Mouse (Mus musculus) limb, embryonic 15.5 days (tissue): ENCODE data around the gene Tmem8b. TPM values are rescaled to one million over a fixed set of nuclear protein-coding genes. Genes with fewer than 3 reads are reported as not detected.

Source experiments
- ATAC-seq: fragments of 200-750 bp; cut with Nextera tagmentation; 2 replicates; pipeline ENCODE4 v1.8.0; 2017; ENCODE audit warnings: low read depth, moderate TSS enrichment; ENCODE audit not compliant: insufficient number of reproducible peaks, low FRiP score, low TSS enrichment
- H3K27ac ChIP-seq: fragments of 300-500 bp; sonication (generic); 2 replicates; pipeline ENCODE4 v1.5.1; 2015; ENCODE audit warnings: moderate library complexity, mild to moderate bottlenecking, inconsistent platforms
- H3K27me3 ChIP-seq: fragments of 300-500 bp; sonication (generic); 2 replicates; pipeline ENCODE4 v1.6.1; 2015; ENCODE audit warnings: inconsistent platforms
- H3K36me3 ChIP-seq: fragments of 300-500 bp; sonication (generic); 2 replicates; pipeline ENCODE4 v1.6.1; 2015; ENCODE audit warnings: inconsistent platforms
- H3K4me1 ChIP-seq: fragments of 300-500 bp; sonication (generic); 2 replicates; pipeline ENCODE4 v1.6.1; 2015; ENCODE audit warnings: inconsistent platforms
- H3K4me2 ChIP-seq: fragments of 300-500 bp; sonication (generic); 2 replicates; pipeline ENCODE4 v1.6.1; 2015; ENCODE audit warnings: mild to moderate bottlenecking, inconsistent platforms
- H3K4me3 ChIP-seq: fragments of 300-500 bp; sonication (generic); 2 replicates; pipeline ENCODE4 v1.5.1; 2015; ENCODE audit warnings: mild to moderate bottlenecking, inconsistent platforms
- H3K9ac ChIP-seq: fragments of 300-500 bp; sonication (generic); 2 replicates; pipeline ENCODE4 v1.6.1; 2015; ENCODE audit warnings: inconsistent platforms
- H3K9me3 ChIP-seq: fragments of 300-500 bp; sonication (generic); 2 replicates; pipeline ENCODE4 v1.6.1; 2016; ENCODE audit warnings: inconsistent platforms
- WGBS: fragments of 180-500 bp; shearing (Covaris S2); methylation state at CpG from one replicate; pipeline ENCODE4 v1.1.7; 2015; 5-methylcytosine and 5-hydroxymethylcytosine counted together
- polyA plus RNA-seq: library from polyadenylated mRNA; unstranded; fragments of >200 nt; fragmentation: Nextera tagmentation; extraction: Ambion mirVana; gene quantifications from 2 replicates; pipeline ENCODE4 v1.2.1, GENCODE M21; 2015

Gene Tmem8b
- polyA plus RNA-seq, 1 experiment from 2014 or later = 5.3 TPM

DNA sequence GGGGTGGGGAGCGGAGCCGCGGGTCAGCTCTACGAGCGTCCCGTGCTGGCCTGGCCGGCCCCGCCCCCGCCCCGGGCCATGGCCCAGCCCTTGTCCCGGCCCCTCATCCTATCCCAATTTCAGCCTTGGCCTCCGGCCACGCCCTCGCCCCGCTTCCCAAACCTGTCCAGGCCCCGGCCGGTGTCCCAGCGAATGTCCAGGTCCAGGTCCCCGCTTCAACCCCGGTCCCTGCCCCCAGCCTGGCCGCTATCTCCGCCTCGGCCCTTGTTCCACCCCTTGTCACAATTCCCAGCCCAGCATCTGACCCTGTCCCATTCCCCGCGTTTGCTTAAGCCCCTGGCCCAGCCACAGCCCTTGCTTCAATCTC is 640 bp downstream of the Tmem8b start:
- Histone ChIP-seq H3K9me3 (no peaks in the 10 kb centered on the region), H3K27me3 (peaks cover 25% of the 10 kb centered on the region), H3K4me2 (peak overlapping the region; percentile 84), H3K27ac (peak overlapping the region; percentile 81), H3K36me3 (peaks cover 4% of the 10 kb centered on the region), H3K4me3 (peak overlapping the region; percentile 83), H3K9ac (peak overlapping the region; percentile 74), H3K4me1 (peaks cover 41% of the 10 kb centered on the region)
- ATAC-seq = peak; percentile 78
- WGBS = 2% methylated on average over 25 of the region's 25 CpGs

DNA sequence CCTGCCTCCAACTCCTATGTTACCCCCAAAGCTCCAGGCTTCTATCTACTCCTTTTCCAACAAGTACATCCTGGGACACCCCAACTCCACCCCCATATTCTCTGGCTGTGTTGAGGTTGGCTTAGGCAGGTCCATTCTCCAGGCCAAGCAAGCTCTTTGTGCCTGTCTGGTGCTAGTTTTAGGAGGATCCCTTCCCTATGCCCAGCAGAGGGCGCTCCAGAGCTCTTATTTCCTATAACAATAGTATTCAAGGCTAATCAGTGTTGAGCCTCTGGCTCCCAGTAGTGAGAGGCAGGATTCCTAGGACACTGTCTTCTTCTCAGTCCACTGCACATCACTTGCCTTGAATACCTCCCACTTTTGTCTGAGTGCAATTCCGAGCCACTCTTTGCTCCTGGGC is 3.3 kb downstream of the Tmem8b start:
- Histone ChIP-seq H3K9ac (no peak overlapping the region), H3K4me3 (no peak overlapping the region), H3K4me1 (peaks cover 41% of the 10 kb centered on the region), H3K27ac (no peak overlapping the region), H3K4me2 (no peak overlapping the region), H3K36me3 (peaks cover 27% of the 10 kb centered on the region), H3K27me3 (no peaks in the 10 kb centered on the region), H3K9me3 (no peaks in the 10 kb centered on the region)
- 13% methylated on average over 2 of the region's 2 CpGs for WGBS
- ATAC-seq = no peak

DNA sequence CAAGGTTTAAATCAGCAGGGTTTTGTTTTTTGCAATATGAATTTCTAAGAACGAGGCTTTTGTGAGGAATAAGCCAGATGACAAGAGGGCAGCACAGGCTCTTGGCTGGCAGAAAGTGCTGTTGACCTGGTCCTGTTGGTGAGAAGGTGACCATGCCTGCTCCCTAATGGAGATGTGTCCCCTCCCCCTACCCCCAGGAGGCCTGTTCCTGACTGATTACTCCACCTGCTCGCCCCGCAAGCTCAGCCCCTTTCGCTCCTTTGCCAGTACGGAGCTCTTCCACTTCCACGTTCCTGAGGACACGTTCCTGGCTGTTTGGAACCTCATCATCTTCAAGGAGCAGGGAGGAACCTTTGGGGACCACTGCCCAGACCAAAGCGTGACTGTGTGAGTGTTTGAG is 4.9 kb downstream of the Tmem8b start:
- WGBS = 61% methylated on average over 8 of the region's 8 CpGs
- no peaks in the 10 kb centered on the region for H3K9me3 ChIP-seq
- H3K4me3 ChIP-seq = no peak overlapping the region
- H3K4me1 ChIP-seq = peaks cover 36% of the 10 kb centered on the region
- no peak for ATAC-seq
- H3K36me3 ChIP-seq = peaks cover 41% of the 10 kb centered on the region
- H3K27me3 ChIP-seq = no peaks in the 10 kb centered on the region
- H3K9ac ChIP-seq = no peak overlapping the region
- 0 out of 2 replicates have a peak overlapping the region, but pooled peaks have one; percentile 3 for H3K27ac ChIP-seq
- H3K4me2 ChIP-seq = no peak overlapping the region

- no peak for ATAC-seq
- Histone ChIP-seq H3K4me1 (peaks cover 28% of the 10 kb centered on the region), H3K4me2 (no peak overlapping the region), H3K9ac (no peak overlapping the region; the same call in 1 of the 2 replicates), H3K27ac (no peak overlapping the region), H3K36me3 (peaks cover 54% of the 10 kb centered on the region), H3K4me3 (no peak overlapping the region), H3K27me3 (no peaks in the 10 kb centered on the region), H3K9me3 (no peaks in the 10 kb centered on the region)
- WGBS = 79% methylated on average over 5 of the region's 5 CpGs
Observed at GRCm38 (mm10) chr4:43674974-43675373, 6.2 kb downstream of the Tmem8b start.

DNA sequence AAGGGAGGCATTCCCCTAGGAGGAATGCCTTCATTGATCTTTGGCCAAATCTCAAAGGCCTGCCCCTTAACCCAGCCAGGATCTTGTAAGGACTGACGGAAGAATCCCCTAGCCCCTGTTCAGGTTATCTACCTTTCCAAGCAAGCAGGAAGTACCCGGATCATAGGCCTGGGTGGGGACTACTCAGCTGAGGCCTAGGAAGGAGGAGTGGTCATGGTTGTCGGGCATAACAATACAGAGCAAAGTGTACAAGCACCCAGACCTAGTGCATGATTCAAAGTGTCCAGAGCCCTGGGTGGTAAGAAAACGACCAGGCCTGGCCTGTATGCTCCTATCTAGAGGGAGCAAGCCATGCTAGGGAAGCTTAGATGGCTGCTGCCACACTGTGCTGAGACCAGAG is 6.8 kb downstream of the Tmem8b start:
- H3K36me3 ChIP-seq = peaks cover 57% of the 10 kb centered on the region
- no peak for ATAC-seq
- H3K9me3 ChIP-seq = no peaks in the 10 kb centered on the region
- H3K27me3 ChIP-seq = no peaks in the 10 kb centered on the region
- H3K4me1 ChIP-seq = peaks cover 23% of the 10 kb centered on the region
- no peak overlapping the region for H3K4me2 ChIP-seq
- H3K27ac ChIP-seq = no peak overlapping the region
- H3K4me3 ChIP-seq = no peak overlapping the region
- no peak overlapping the region for H3K9ac ChIP-seq
- WGBS = 76% methylated on average over 4 of the region's 4 CpGs

DNA sequence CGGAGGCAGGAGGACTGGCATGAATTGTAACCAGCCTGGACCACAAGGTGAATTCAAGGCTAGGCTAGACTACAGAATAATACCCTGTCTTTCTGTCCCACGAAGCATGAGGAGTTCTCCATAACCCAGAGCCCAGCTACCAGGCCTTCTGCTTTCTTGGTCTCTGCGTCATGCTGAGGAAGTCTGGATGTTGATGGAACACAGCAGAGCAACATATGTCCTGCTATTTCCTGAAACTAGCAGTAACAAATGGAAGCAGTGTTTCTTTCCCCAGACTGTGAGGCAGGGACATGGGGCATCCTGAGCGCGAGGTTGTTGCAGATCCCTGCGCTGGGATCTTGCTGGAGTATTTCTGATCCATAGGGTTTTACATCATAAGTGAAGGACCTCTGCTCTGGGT is 9.8 kb downstream of the Tmem8b start:
- ATAC-seq = no peak
- Histone ChIP-seq H3K27ac (no peak overlapping the region), H3K27me3 (no peaks in the 10 kb centered on the region), H3K4me3 (no peak overlapping the region), H3K4me2 (no peak overlapping the region), H3K9ac (no peak overlapping the region), H3K36me3 (peaks cover 82% of the 10 kb centered on the region), H3K9me3 (no peaks in the 10 kb centered on the region), H3K4me1 (no peaks in the 10 kb centered on the region)
- WGBS = 89% methylated on average over 6 of the region's 6 CpGs

GRCm38 (mm10) chr4:43679416-43680043 is 10.8 kb downstream of the Tmem8b start:
- Histone ChIP-seq H3K4me3 (no peak overlapping the region), H3K36me3 (peaks cover 79% of the 10 kb centered on the region), H3K27me3 (no peaks in the 10 kb centered on the region), H3K4me1 (no peaks in the 10 kb centered on the region), H3K9ac (no peak overlapping the region), H3K9me3 (no peaks in the 10 kb centered on the region), H3K4me2 (no peak overlapping the region), H3K27ac (no peak overlapping the region)
- ATAC-seq = no peak
- 85% methylated on average over 7 of the region's 7 CpGs for WGBS

DNA sequence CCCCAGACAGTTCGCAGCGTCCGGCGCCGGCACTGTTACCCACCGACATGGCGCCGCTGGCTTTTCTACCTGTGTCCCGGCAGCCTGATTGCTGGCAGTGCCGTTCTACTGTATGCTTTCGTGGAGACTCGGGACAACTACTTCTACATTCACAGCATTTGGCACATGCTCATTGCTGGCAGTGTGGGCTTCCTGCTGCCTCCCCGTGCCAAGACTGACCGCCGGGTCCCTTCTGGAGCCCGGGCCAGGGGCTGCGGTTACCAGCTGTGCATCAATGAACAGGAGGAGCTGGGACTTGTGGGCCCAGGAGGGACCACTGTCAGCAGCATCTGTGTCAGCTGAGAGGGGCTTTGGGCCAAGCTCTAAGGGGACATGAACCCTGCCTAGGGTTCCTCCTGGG is 21.2 kb downstream of the Tmem8b start:
- H3K4me2 ChIP-seq = no peak overlapping the region
- H3K4me3 ChIP-seq = no peak overlapping the region
- H3K27ac ChIP-seq = no peak overlapping the region
- no peak overlapping the region for H3K9ac ChIP-seq
- 90% methylated on average over 17 of the region's 17 CpGs for WGBS
- ATAC-seq = no peak
- peaks cover 44% of the 10 kb centered on the region for H3K36me3 ChIP-seq
- H3K27me3 ChIP-seq = no peaks in the 10 kb centered on the region
- 0 out of 2 replicates have a peak, but pooled peaks cover 2% of the 10 kb centered on the region for H3K4me1 ChIP-seq
- H3K9me3 ChIP-seq = no peaks in the 10 kb centered on the region

GRCm38 (mm10) chr4:43691026-43691425 is 22.3 kb downstream of the Tmem8b start:
- Histone ChIP-seq H3K4me2 (no peak overlapping the region), H3K4me3 (no peak overlapping the region), H3K4me1 (peaks cover 4% of the 10 kb centered on the region; the same call in 1 of the 2 replicates), H3K27me3 (no peaks in the 10 kb centered on the region), H3K27ac (no peak overlapping the region), H3K9ac (no peak overlapping the region), H3K9me3 (no peaks in the 10 kb centered on the region), H3K36me3 (peaks cover 35% of the 10 kb centered on the region)
- ATAC-seq = no peak
- WGBS = 79% methylated on average over 5 of the region's 5 CpGs

DNA sequence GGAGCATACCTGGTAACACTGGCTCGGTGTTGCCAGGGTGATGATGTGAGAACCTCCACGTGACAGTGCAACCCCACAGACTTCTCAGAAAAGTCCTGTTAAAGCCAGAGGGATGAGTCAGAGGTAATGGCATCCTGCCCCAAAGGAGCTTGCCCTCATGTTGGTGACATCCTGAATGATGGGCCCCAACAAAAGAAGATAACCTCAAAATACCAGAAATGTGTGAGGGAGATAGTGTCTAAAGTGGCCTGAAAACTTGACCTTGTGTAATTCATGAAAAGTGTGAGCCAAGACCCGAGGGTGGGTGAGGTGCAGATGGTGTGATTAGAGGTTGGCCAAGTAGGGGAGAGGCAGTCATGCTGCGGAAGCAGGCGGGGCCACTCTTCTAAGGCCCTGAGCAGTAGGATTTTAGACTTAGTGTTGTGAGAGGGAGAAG is 25.1 kb downstream of the Tmem8b start:
- H3K27me3 ChIP-seq = no peaks in the 10 kb centered on the region
- ATAC-seq = no peak
- H3K4me2 ChIP-seq = no peak overlapping the region
- H3K9ac ChIP-seq = no peak overlapping the region
- peaks cover 9% of the 10 kb centered on the region; the same call in 1 of the 2 replicates for H3K4me1 ChIP-seq
- H3K36me3 ChIP-seq = peaks cover 19% of the 10 kb centered on the region
- H3K27ac ChIP-seq = no peak overlapping the region
- WGBS = 70% methylated on average over 5 of the region's 5 CpGs
- no peaks in the 10 kb centered on the region for H3K9me3 ChIP-seq
- no peak overlapping the region for H3K4me3 ChIP-seq

DNA sequence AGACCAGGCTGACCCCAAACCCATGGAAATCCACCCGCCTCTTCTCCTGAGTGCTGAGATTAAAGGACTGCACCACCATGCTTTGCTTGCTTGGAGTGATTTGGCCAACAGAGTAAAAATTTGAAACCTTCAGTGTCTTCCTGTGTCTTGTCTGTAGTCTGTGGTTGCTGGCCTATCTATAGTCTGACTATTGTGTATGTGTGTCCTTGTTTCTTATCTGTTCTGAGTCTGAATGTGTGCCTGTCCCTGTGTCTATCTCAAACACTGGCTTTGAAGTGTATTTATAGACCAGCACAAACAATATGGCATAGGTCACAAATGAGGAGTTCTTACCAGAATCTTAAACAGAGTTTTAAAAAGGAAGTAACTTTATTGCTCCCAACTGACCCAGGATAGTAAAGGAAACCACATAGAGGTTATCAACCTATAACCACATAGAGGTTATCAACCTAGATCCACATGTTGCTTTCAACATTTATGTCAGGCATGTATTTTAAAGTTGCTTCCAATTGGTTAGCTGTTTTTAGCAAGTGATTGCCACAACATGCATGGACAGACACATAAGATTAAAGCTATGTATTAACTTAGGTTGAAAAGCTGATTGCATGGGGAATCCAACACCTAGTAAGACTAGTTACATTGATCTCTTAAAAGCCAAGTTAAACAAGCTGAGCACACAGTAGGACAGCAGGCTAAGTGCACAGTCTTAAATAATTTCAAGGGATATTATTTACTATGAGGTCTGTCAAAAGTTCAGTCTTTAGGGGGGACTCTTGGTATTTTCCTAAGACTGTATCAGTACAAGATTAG is 25.9 kb downstream of the Tmem8b start:
- H3K4me1 ChIP-seq = peaks cover 9% of the 10 kb centered on the region; the same call in 1 of the 2 replicates
- no peaks in the 10 kb centered on the region for H3K27me3 ChIP-seq
- no peak overlapping the region for H3K9ac ChIP-seq
- H3K36me3 ChIP-seq = peaks cover 10% of the 10 kb centered on the region
- H3K9me3 ChIP-seq = no peaks in the 10 kb centered on the region
- H3K27ac ChIP-seq = no peak overlapping the region
- WGBS = 71% methylated on average over 1 of the region's 1 CpGs
- ATAC-seq = no peak
- no peak overlapping the region for H3K4me2 ChIP-seq
- no peak overlapping the region for H3K4me3 ChIP-seq

DNA sequence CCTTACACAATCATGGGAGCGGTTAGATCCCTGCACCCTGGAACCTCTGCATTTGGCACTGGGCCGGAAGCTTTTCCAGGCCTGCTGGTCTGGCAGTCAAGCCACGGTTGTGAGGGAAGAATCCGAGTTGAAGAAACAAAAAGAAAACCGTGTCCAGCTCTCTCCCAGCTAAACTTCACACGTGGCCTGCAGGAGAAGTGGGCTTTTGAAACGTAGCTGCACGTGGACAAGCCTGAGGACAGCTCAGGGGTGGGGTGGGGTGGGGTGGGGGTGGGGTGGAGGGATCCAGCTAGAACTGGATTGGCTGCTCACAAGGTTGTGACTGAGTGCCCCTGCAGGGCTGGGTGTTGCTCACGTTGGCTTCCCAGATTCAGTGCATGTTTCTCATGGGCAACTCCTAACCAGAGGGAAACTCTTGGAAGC is 26.5 kb downstream of the Tmem8b start:
- H3K9me3 ChIP-seq = no peaks in the 10 kb centered on the region
- peaks cover 9% of the 10 kb centered on the region; the same call in 1 of the 2 replicates for H3K4me1 ChIP-seq
- H3K9ac ChIP-seq = no peak overlapping the region
- WGBS = 30% methylated on average over 9 of the region's 9 CpGs
- H3K27me3 ChIP-seq = no peaks in the 10 kb centered on the region
- ATAC-seq = no peak
- H3K4me3 ChIP-seq = no peak overlapping the region
- H3K36me3 ChIP-seq = peaks cover 4% of the 10 kb centered on the region; the same call in 1 of the 2 replicates
- H3K27ac ChIP-seq = no peak overlapping the region
- no peak overlapping the region for H3K4me2 ChIP-seq
